Mouse (Mus musculus) adipose tissue, adult 10 weeks (tissue): ENCODE data around the gene Fign. TPM values are rescaled to one million over a fixed set of nuclear protein-coding genes. Genes with fewer than 3 reads are reported as not detected.

Source experiments
- polyA plus RNA-seq: library from polyadenylated mRNA; stranded (reverse); fragments of 350-450 nt; fragmentation: Illumina TruSeq; extraction: RNeasy Lipid Tissue Mini Kit (QIAGEN cat#74804); gene quantifications from one replicate; pipeline ENCODE4 v1.2.3, GENCODE M21; 2014; ENCODE audit warnings: low read depth, low replicate concordance

Fign gene
- 1.7 TPM for polyA plus RNA-seq

DNA sequence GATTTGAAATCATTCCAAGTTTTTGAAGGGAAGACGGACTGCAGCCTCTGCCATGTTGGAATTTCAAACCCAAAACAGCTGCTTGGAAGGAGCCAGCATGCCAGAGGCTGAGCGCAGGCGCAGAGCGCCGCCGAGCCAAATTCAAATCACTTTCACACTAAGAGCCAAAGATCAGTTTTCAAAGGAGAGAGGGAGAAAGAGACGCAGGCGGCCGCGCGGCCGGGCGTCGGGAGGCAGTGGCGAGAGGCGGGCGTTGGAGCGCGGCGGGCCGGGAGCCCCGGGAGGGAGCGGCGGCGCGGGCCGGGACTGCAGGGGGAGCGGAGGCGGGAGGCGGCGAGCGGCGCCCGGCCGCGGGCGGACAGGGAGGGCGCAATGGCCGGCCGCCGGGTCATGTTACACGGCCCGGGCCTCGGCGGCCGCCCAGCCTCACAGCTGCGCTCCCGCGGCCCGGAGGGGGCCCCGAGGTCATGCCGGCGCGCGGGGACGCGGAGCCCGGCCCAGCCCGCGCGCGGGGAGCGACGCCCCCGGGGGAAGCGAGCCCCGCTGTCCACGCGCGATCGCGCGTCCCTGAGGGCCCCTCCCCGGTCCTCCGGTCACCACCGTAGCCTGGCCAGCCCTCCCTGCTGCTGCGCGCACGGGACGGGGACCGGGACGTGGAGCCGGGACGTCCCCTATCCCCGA is at the start of gene Fign:
Fign (minus strand) TSS at position 102 of the 681 bp plus-strand sequence.

